Mouse (Mus musculus) hindlimb bud, embryonic 11.5 days (tissue): ENCODE measurements around the gene Unc45a.

Experiments used
- DNase-seq: peaks from one replicate; pipeline ENCODE4 v3.0.0-alpha.2; 2012; ENCODE audit warnings: low read depth, low spot score; ENCODE audit errors: extremely low spot score

Gene Unc45a

DNA sequence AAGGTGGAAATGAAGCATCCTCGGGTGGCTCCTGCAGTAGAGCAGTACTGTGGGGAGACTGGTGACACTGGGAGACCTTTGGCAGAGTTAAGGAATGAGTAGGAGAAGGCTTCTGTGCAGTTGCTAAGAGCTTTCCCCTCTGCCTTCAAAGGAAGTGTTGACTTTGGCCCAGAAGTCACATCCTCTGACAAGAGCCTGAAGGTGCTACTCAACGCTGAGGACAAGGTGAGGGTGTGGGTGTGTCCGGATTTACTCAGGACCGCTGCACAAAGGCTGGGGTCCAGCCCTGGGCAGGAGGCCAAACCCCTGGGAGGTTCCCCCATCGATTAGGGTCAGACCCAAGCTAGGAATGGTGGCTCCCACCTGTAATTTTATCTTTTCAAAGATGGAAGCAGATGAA is 56.4 kb downstream of the Unc45a start:
- DNase-seq = no peak

DNA sequence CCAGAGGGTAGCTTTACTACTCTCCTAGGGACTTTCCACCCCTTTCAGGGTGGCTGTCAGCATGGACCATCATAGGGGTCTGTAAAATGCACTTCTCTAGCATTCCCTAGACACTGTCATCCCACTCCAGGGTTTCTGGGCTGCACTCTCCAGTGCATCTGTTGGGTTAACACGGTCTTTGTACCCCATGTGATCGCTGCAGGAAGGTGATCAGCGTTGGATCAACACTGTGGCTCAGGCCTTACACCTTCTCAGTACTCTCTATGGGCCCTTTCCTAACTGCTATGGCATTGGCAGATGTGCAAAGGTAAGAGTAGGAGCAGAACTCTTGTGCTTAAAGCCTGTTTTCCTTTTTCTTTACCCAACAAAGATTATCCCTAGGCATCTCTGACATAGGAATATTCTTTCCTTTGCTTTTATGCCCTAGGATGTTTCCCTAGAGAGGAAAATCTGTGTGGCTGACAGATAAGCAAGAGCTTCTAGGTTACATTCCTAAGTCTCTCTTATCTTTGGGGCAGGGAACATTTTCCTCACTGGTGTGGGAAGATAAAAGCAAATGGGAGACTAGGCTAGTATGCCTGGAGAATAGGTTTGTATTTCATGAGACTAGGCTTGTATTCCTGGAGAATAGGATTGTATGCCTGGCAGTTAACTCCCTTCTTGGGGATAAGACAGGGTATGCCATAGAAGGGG is 57.4 kb downstream of the Unc45a start:
- DNase-seq = no peak

DNA sequence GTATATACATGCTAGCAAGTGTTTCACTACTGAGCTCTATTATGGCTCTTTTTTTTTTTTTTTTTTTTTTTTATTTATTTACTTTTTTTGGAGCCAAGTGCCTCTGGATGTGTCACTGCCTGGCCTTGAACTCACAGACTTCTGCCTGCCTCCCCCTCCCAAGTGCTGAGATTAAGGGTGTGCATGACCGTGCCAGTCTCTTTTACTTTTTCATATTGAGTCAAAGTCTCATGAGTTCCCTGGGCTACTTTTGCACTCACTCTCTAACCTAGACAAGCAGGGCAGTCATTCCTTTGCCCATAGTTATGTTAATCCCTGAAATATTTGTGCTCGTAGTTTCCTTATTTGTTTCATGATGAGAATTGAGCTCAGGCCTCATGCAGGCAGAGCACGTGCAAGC is 59.2 kb downstream of the Unc45a start:
- no peak for DNase-seq

DNA sequence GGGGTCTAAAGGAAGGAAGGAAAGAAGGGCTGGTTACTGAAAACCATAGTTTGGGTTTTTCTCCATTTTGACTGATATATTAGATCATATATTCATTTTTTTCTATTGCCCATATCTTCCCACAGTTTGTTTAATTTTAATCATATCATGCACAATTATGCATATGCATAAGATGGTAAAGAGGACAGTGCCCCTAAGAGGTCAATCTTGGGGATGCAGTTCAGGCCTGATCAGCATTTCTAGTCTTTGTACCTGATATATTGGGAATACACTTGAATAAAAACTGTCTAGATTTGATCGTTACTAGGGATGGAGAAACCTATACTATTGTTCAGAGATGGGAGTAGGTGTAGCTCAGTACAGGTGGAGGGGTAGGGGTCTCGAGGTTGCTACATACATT is 59.8 kb downstream of the Unc45a start:
- DNase-seq = no peak

- no peak for DNase-seq
Measured at GRCm38 (mm10) chr7:80280032-80280431, 60.8 kb downstream of the Unc45a start.

DNA sequence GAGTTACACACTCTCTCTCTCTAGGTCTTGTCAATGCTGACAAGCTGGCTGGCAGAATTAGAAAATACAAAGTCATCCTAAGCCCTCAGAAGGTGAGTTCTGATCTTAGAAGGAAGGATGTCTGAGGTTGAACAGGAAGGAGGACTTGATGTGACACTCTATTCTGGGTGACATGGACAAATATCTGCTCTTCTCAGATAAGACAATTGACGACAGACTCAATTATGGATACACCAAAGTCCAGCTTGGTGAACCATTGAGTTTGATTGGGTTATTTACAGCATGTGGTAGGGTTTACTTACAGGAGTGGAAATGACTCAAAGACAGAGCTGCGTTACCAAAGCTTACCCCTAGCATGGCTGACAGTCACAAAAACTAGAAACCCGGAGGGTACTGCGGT is 64.4 kb downstream of the Unc45a start:
- no peak for DNase-seq
